Mouse (Mus musculus) gastrocnemius, postnatal 14 days (tissue): ENCODE measurements at regions not wholly inside any gene's neighbourhood (a gene's known extent, or its start where the extent isn't known, plus 50 kb on each side); places are given as distances from the start of the nearest gene placed in this dataset.

Experiments used
- DNase-seq: peaks from one replicate; pipeline ENCODE4 v3.0.0; 2021; ENCODE audit warnings: mixed read lengths
- intact Hi-C: fragments of 180-260 bp; cut with DNase I; formaldehyde crosslinking; loops from one replicate; pipeline ENCODE4 v1.15.1; 2025; ENCODE audit warnings: low total_unique reads

DNA sequence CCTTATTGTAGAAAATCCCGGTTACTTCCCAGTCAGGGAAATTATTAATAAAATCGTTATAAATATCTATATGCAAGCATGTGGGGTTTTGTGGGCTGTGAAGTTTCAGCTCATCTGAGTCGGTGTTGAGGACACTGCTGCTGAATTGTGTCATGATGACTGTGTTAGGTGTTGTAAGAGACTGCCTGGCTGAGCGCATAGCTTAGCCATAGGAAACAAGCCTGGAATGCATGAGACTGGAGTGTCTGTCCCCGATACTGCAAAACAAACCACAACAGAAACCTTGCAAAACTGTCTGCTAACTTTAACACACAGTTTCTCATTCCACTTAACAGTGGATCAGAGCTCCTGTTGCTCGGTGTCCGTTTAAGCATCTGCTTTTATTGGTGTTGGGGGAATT, 271.9 kb upstream of the Erbb4 start:
- no peak for DNase-seq
- intact Hi-C loops = no loop called here

DNA sequence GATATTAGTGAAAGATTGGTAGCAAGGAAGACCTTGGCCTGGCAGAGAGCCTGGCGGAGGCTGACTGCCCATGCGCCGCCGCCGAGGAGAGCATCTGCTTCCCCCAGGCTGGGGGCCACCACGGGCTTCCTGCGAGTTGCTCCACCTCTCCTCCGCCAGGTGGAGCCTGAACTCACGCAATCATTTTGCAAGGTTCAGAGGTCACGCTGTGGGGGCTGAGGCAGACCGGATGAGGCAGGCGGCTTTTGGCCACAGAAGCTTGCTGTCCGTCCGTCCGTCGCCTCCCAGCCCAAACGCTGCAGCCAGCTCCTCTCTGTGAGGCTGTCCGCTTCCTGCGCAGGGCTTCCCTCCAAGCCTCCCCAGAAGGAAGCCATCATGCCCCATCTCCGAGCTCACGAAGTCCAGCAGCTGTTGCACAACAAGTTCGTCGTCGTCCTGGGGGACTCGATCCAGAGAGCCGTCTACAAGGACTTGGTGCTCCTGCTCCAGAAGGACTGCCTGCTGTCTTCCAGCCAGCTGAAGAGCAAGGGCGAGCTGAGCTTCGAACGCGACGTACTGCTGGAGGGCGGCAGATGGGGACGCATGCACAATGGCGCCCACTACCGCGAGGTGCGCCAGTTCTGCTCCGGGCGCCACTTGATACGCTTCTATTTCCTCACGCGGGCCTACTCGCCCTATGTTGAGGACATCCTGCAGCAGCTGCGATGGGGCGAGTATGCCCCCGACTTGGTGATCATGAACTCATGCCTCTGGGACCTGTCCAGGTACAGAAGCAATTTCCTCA, 269.3 kb upstream of the Erbb4 start:
- intact Hi-C loops = no loop called here
- DNase-seq = no peak

DNA sequence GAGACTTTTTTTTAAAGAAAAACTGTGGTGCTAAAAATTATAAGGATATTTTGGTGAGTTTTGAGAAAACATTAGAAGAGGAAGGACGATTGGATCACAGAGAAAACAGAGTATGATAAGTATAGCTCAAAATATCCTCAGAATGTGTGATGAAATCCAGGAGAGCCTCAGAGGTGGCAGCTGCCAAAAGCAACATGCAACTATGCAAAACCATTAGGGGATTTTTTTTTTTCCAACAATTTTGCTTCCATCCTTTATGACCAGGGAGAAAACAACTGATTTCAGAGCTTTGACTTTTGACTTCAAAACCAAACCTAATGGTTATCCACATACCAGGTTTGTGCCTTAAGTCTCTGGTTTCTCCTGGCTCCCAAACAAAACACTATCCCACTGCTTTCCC, 267.4 kb upstream of the Erbb4 start:
- intact Hi-C loops = no loop called here

DNA sequence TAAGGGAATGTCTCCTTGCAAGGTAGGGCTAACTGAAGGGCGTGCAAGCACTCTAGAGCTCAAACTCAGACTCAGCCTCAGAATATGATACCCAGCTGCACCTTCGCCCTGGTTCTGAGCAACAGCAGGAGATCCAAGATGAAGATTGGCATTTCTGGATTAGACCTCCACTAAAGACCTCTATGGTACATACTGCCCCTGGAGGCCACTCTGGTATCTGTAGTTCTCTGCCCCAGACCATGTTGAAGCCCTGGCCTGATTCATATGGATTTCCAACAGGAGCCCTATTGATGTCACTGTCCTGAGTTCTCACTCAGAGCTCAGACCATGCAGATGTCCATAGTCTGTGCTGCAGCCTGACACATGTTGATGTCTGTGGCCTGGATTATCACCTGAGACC, 262.2 kb upstream of the Erbb4 start:
- DNase-seq = no peak
- intact Hi-C loops = no loop called here

More for the DNA sequence above, 267.4 kb upstream of the Erbb4 start:
- DNase-seq = no peak

DNA sequence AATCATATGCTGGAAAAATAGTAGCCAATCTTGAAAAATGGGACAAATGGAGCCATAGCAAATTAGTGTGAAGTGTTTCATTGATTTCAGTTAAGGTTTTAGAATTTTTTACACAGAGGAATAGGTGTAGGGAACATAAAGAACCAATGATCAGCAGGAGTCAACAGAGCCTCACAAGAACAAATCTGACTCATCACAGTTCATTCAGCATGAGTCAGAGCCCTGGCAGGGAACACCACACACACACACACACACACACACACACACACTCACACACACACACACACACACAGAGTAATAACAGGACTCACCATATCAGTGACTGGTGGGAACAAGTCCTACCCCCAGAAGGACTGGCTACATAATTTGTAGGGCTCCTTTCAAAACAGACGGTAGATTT, 259.7 kb upstream of the Erbb4 start:
- intact Hi-C loops = no loop called here
- no peak for DNase-seq

DNA sequence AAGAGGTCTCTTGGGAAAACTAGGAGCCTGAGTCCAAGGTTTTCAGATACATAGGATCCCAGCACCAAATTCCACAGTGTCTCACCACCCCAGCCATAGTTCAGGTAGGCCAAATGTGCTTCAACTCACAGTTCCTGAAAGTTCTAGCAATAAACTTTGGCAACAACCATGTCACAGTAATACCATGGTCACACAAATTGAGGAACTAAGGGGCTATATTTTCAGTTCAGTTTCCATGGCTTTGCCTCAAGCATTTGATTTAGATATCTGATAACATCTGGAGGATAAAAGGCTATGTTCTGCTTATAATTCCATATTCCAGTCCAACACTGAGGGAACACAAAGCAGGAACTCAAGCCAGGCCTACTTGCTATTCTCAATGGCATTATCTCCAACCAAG, 256.2 kb upstream of the Erbb4 start:
- intact Hi-C loops = no loop called here
- no peak for DNase-seq

DNA sequence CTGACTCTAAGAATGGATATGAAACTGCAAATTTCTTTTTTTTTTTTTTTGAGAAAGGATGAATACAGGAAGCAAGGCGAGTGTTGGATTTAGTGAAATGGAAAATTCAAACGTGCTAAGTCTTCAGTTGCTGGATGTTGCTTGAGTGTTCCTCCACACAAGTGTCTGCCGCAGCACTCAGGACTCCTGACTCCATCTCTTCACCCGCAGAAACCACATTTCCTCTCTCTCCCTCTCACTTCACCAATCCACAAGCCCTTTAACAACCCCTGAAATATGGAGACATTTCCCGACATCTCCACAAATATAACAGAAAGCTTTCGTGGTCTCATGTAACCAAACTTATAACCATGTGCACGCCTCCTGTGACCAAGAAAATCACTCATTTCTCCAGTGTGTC, 249.7 kb upstream of the Erbb4 start:
- no peak for DNase-seq

DNA sequence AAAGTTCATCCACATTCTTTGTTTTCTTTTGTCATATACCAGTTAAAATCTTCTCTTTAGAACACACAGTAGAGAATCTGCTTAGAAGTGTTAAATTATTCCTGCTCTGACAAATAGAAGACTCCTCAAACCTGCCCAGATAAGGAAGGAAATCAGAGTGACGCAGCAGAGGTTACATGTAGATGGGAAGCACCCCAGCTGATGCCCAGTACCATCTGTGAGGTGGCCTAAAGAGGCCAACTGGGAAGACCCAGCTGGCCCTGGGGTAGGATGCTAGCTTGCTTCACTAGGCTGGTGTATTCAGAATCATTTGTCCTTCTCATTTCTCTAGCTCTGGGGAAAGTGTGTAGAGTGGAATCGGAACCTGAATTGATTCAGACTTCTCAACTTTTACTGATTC, 242.6 kb upstream of the Erbb4 start:
- no peak for DNase-seq
- intact Hi-C loops = no loop called here

More for the DNA sequence above, 249.7 kb upstream of the Erbb4 start:
- intact Hi-C loops = no loop called here

DNA sequence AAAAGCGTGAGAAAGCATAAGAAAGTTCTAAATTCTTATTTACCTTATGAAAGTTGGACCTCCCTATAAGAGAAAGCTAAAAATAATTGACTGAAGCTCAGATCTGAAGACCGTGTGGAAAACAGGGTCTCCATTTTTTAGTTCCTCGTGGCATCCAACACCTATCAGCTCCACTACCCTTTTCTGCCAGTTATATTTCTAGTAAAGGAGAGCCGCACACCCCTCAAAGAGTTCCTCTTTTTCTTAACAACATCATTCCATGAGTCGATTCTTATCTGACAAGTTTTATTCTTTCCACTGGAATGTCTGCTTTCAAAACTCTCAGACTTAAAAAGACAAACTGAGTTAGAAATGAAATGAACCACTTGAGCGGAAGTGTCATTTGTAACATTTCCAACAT, 242.0 kb upstream of the Erbb4 start:
- intact Hi-C loops = no loop called here
- DNase-seq = no peak

DNA sequence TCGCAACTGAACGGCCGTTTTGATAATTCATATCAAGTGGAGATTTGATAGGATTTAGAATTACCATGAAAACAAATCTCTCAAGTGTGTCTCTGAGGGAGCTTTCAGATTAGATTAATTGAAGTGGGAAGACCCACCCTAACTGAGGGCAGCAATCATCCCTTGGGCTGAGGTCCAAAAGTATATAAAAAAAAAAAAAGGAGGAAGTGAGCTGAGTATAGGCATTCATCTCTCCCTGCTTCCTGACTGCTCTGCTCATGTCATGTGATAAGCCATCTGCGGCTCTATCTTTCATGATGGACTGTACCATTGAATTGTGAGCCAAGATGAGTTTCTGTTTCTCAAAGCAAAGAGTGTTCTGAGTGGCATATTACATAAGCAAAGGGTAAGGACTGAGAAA, 234.2 kb upstream of the Erbb4 start:
- DNase-seq = no peak
- intact Hi-C loops = no loop called here

DNA sequence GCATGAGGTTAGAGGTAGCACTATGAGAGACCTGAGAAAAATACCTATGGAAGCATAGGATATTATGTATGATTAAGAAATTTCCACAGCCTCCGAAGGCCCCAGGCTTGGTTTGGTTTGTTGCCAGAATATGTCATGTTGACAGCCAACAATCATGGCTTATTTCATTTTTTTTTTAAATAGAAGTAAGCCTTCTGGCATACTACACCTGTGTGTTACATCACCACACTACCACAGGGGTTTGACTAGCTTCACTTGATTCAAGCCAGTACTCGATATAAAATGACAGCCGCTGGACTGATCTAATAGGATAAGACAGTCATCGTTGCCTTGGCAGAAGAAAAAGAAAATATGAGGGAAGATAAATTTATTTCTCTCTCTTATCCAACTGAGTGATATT, 232.6 kb upstream of the Erbb4 start:
- intact Hi-C loops = no loop called here
- no peak for DNase-seq

DNA sequence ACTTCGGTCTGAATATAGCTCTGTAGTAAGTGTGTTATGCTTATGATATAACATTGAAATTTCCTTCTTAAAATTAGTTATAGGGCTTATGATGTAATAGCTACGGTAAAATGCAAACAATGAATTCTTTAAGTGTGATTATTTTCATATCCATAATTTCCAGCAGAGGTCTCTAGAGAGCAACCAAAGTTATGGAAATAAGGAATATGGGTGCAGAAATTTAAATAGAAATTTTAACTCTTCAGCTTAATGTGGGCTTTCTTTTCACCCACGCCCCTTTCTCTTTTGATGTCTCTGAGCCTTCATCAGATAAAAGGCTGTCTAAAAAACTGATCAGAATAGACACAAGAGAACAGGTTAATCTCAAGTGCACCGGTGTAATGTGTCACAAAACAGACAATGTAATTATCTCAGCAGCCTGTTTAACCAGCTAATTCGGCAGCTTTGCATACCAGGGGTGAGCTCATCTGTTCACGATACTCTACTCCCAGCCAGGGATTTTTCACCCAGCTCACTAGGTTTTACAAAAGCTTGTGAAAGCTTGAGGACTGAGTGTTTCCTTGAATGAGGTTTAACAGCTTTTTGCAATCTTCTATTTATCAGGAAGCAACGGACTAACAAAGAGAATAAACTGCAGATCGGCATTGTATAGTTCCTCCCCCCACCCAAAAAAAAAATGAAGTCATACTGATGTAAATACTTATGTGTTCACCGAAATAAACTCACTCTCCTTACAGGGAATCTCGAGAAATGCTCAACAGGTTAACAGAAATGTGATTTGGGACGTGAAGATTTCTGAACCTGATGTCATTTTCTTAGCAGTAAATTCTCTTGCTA, 223.8 kb upstream of the Erbb4 start:
- DNase-seq = no peak
- intact Hi-C loops = loop anchor here (10.0 kb wide), 1 partner anchor 363 kb away; no protein-coding TSS in a partner anchor

DNA sequence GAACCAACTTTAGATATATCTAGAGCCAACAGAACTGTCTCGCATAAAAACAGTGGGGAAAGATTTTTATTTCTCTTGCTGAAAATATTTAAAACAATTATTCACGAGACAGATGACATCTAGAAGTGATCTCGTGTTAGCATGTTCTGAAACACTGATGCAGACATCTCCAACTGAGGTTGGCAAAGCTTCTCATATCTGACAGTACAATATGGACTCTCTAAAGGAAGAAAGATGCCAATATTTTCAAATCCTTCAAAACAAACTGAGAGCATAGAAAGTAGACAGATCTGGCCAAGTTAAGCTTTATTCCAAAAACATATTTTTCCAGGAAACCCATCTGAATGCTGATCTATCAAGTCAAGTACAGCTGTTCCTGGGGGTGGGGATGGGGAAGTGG, 221.5 kb upstream of the Erbb4 start:
- no peak for DNase-seq
- intact Hi-C loops = no loop called here

DNA sequence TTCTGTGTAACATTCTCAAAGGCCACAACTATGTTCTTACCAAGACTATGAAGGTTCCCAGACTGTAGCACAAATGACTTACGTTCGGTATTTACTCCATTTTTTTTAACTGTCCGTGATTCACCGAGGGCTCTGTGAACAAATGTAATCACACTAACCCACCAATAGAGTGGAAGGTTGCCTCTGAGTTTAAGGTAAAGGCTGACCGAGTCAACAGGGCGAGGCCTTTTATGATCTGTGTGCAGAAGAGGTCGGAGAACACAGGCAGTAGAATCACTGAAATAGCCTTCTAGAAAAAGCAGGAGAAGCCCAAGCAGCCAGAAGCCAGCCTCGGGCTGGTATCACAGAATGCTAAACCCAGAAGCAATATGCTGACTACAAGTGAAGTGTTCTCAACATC, 218.9 kb upstream of the Erbb4 start:
- intact Hi-C loops = no loop called here
- no peak for DNase-seq

DNA sequence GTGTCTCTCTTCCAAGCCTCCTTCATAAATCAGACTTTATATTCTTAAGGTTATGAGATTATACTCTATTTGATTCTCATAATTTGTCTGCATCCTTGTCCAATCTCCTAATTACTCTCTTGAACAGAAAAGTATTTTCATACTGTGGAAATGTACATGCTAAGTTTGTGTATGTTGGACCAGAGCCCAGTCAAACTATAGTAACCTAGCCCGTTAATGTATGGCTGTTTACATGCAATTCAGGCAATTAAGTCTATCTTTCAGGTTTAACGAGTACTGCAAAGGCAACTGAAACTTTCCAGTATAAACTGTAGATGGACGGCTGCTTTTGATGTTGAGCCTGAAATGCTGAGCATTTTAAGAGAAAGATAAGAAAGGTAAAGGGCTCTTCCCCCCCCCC, 211.7 kb upstream of the Erbb4 start:
- intact Hi-C loops = no loop called here
- DNase-seq = no peak

DNA sequence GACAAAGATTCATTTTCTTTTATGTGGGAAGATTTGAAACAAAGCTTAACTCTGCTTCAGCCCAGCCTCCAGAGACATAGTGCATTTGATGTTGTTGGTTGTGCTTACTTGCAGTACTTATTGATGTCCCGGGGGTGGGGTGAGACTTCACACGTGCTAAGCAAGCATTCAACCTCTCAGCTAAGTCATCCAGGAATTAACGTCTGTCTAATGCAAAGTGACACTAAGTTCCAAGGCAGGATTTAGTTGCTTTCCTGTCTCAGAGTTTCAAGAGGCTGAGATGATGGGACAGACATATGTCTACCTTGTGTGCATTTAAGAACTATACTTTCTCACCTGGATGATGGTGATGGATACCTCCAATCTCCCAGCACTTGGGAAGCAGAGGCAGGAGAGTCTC, 189.0 kb upstream of the Erbb4 start:
- intact Hi-C loops = no loop called here
- DNase-seq = no peak

DNA sequence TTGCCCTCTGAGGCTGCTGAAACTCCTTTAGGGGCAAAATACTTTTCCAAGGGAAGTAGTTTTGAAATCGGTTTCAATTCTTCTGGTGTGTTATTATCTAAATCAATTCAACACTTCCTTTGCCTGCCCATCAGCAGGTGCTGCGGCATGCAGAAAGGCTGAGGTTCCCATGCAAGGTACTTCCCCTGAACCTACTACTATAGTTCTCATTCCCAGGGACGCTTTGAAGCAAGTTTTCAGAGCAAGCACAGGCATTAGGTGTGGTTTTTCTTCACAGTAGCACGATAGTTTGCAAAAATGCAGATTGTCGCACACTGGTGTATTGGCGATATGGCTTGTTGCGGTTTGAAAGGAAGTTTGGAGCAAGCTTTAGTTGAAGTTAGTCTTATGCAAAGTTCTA, 183.5 kb upstream of the Erbb4 start:
- DNase-seq = no peak
- intact Hi-C loops = no loop called here

DNA sequence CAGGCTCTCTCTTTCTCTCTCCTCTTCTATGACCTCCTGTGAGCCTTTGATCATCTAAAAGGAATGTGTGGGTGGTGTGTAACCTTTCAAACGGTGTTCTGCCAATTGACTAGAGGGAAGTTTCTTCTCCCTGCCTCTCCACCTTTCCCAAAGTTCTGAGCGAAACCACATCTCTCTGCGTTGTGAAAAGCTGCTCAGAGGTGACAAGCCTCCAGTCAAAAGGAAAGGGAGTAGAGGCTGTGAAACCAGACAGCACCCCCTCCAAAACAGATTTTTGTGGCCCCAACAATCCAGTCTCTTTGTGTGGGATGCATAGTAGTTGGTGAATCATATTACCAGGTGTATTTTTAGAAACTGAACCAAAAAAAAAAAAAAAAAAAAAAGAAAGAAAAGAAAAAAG, 178.5 kb upstream of the Erbb4 start:
- intact Hi-C loops = no loop called here
- no peak for DNase-seq

DNA sequence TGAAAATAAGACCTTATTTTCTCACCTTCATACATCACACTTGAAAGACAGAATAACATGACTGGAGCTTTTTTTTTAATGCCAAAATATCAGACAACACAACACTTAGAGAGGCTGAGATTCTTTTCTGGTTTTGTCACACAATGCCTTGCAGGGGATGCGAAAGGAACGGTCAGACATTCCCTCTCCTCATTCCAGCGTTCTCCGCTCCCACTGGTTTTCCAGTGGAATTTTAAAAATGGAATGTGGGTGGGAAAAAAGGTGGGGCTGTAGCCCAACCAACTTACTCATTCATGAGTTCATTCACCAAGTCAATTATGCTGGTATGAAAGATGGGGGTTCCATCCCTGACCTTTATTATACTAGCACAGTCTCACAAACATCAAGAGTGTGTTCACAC, 169.6 kb upstream of the Erbb4 start:
- intact Hi-C loops = no loop called here
- DNase-seq = no peak

DNA sequence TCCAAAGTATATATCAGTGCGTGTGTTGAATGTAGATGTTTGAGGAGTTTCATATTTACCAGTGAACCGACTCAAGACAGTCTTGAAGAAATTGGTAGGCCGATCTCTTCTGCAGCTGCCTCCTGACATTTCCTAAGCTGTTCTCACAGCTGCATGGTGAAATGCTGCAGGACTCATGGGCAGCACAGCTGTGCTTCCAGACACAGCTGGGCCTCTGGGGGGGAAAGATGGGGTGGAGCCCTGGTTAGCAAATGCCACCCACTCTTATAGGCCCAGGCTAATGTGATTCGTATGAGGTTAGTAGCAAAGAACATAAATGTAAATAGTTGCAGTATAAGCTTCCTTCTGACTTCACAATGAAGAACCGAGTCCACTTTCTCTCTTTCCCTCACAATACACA, 139.8 kb upstream of the Erbb4 start:
- intact Hi-C loops = no loop called here
- no peak for DNase-seq

DNA sequence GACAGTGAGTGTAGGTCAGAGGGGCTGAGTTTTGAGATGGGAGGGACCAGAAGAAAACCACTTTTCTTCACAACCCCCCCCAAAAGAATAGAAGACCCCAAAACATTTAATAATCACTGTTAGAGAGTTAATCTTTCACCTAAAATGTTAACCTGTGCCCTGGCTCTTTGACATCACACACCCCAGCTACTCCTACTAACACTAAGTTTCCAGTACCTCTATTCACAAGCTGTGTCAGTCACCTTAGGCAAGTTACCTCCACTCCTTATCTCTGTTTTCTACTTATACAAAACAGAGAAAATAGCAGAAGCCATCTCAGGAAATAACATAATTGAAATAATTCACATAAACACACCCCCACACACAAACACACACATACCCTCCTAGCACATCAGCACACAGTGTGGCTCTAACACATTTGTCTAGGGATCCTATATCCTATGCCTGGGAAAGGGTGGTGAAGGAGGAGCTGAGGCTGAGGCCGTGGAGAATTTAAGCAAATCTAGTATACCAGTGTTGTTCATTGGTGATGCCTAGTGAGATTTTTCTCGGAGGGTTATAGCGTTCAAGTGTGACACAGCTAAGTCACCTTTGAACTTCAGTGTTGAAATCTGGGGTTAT, 134.5 kb upstream of the Erbb4 start:
- intact Hi-C loops = loop anchor here (5.0 kb wide), 1 partner anchor 445 kb away; the partner anchor contains the start of gene Ikzf2
- DNase-seq = no peak
